Mouse (Mus musculus): Measurements from ENCODE around the gene Ramp1. TPM values are rescaled to one million over a fixed set of nuclear protein-coding genes. Genes with fewer than 3 reads are reported as not detected.

Ramp1 gene
- polyA plus RNA-seq (2016; fragmentation: Nextera tagmentation; extraction: Ambion mirVana) = 0.47 and 0.61 TPM in 2 replicates

- peak within 1 kb of the TSS; percentile 65 for H3K27ac ChIP-seq (replicated peaks)
- 5% methylated on average over 37 of the region's 37 CpGs for WGBS
- peaks cover 51% of the 10 kb centered on the region for H3K27me3 ChIP-seq (replicated peaks; ENCODE audit: low read depth, poor library complexity, severe bottlenecking)
These were observed at the start of gene Ramp1 for GRCm38 (mm10) chr1:91179533-91180173. TSS of gene Ramp1 (plus strand) at chr1:91179822.

GRCm38 (mm10) chr1:91137036-91137435 lies 42.6 kb upstream of the Ramp1 start:
- DNase-seq (ENCODE audit: low spot score) = no peak
- 0 out of 2 replicates have a peak, but pooled peaks cover 3% of the 10 kb centered on the region for H3K4me1 ChIP-seq
- H3K27me3 ChIP-seq (replicated peaks; ENCODE audit: low read depth, poor library complexity, severe bottlenecking) = no peaks in the 10 kb centered on the region
- WGBS = 83% methylated on average over 2 of the region's 2 CpGs
- H3K27ac ChIP-seq (replicated peaks) = no peak overlapping the region
- no peak overlapping the region for H3K4me3 ChIP-seq
- no peaks in the 10 kb centered on the region for H3K9me3 ChIP-seq
- H3K36me3 ChIP-seq (replicated peaks) = no peaks in the 10 kb centered on the region

More at GRCm38 (mm10) chr1:91179533-91180173, at the start of gene Ramp1:
- DNase-seq (ENCODE audit: low spot score) = peak; percentile 54
- Histone ChIP-seq H3K9me3 (no peaks in the 10 kb centered on the region), H3K36me3 (replicated peaks) (no peaks in the 10 kb centered on the region), H3K4me1 (peaks cover 31% of the 10 kb centered on the region), H3K4me3 (peak within 1 kb of the TSS; percentile 59)

- Histone ChIP-seq H3K4me1 (0 out of 2 replicates have a peak, but pooled peaks cover 3% of the 10 kb centered on the region), H3K27me3 (replicated peaks; ENCODE audit: low read depth, poor library complexity, severe bottlenecking) (no peaks in the 10 kb centered on the region), H3K27ac (replicated peaks) (no peak within 1 kb of the TSS), H3K4me3 (no peak within 1 kb of the TSS), H3K9me3 (no peaks in the 10 kb centered on the region), H3K36me3 (replicated peaks) (no peaks in the 10 kb centered on the region)
- WGBS = 62% methylated on average over 20 of the region's 20 CpGs
- peak; percentile 24 for DNase-seq (ENCODE audit: low spot score)
These were observed 34.8 kb upstream of the Ramp1 start, which contains the start of gene Rbm44 for GRCm38 (mm10) chr1:91144813-91145212. TSS of gene Rbm44 (plus strand) at chr1:91145089.

- Histone ChIP-seq H3K4me3 (no peak overlapping the region), H3K36me3 (replicated peaks) (no peaks in the 10 kb centered on the region), H3K9me3 (no peaks in the 10 kb centered on the region), H3K4me1 (no peaks in the 10 kb centered on the region), H3K27me3 (replicated peaks; ENCODE audit: low read depth, poor library complexity, severe bottlenecking) (no peaks in the 10 kb centered on the region), H3K27ac (replicated peaks) (no peak overlapping the region)
- 68% methylated on average over 2 of the region's 2 CpGs for WGBS
- DNase-seq (ENCODE audit: low spot score) = no peak
These were observed 28.1 kb upstream of the Ramp1 start for GRCm38 (mm10) chr1:91151509-91151908.

GRCm38 (mm10) chr1:91166798-91167197 lies 12.8 kb upstream of the Ramp1 start:
- no peaks in the 10 kb centered on the region for H3K4me1 ChIP-seq
- no peaks in the 10 kb centered on the region for H3K9me3 ChIP-seq
- H3K27ac ChIP-seq (replicated peaks) = no peak overlapping the region
- no peaks in the 10 kb centered on the region for H3K36me3 ChIP-seq (replicated peaks)
- 80% methylated on average over 6 of the region's 6 CpGs for WGBS
- H3K4me3 ChIP-seq = no peak overlapping the region
- H3K27me3 ChIP-seq (replicated peaks; ENCODE audit: low read depth, poor library complexity, severe bottlenecking) = no peaks in the 10 kb centered on the region
- DNase-seq (ENCODE audit: low spot score) = no peak

- no peaks in the 10 kb centered on the region for H3K9me3 ChIP-seq
- H3K27ac ChIP-seq (replicated peaks) = no peak overlapping the region
- H3K36me3 ChIP-seq (replicated peaks) = no peaks in the 10 kb centered on the region
- WGBS = 84% methylated on average over 4 of the region's 4 CpGs
- no peaks in the 10 kb centered on the region for H3K27me3 ChIP-seq (replicated peaks; ENCODE audit: low read depth, poor library complexity, severe bottlenecking)
- DNase-seq (ENCODE audit: low spot score) = no peak
- no peak overlapping the region for H3K4me3 ChIP-seq
- no peaks in the 10 kb centered on the region for H3K4me1 ChIP-seq
These were observed 10.5 kb upstream of the Ramp1 start for GRCm38 (mm10) chr1:91169157-91169556.

- WGBS = 90% methylated on average over 5 of the region's 5 CpGs
- Histone ChIP-seq H3K4me1 (peaks cover 6% of the 10 kb centered on the region), H3K27ac (replicated peaks) (no peak overlapping the region), H3K4me3 (no peak overlapping the region), H3K27me3 (replicated peaks; ENCODE audit: low read depth, poor library complexity, severe bottlenecking) (peaks cover 20% of the 10 kb centered on the region), H3K9me3 (no peaks in the 10 kb centered on the region), H3K36me3 (replicated peaks) (no peaks in the 10 kb centered on the region)
- no peak for DNase-seq (ENCODE audit: low spot score)
These were observed 4.8 kb upstream of the Ramp1 start for GRCm38 (mm10) chr1:91174796-91175195.

GRCm38 (mm10) chr1:91176026-91176425 lies 3.6 kb upstream of the Ramp1 start:
- 56% methylated on average over 3 of the region's 3 CpGs for WGBS
- Histone ChIP-seq H3K4me1 (peaks cover 16% of the 10 kb centered on the region), H3K9me3 (no peaks in the 10 kb centered on the region), H3K27ac (replicated peaks) (no peak overlapping the region), H3K4me3 (no peak overlapping the region), H3K27me3 (replicated peaks; ENCODE audit: low read depth, poor library complexity, severe bottlenecking) (peaks cover 32% of the 10 kb centered on the region), H3K36me3 (replicated peaks) (no peaks in the 10 kb centered on the region)
- DNase-seq (ENCODE audit: low spot score) = no peak

GRCm38 (mm10) chr1:91176871-91177270 lies 2.8 kb upstream of the Ramp1 start:
- Histone ChIP-seq H3K4me3 (no peak overlapping the region), H3K9me3 (no peaks in the 10 kb centered on the region), H3K27ac (replicated peaks) (no peak overlapping the region), H3K36me3 (replicated peaks) (no peaks in the 10 kb centered on the region), H3K4me1 (peaks cover 24% of the 10 kb centered on the region), H3K27me3 (replicated peaks; ENCODE audit: low read depth, poor library complexity, severe bottlenecking) (peaks cover 41% of the 10 kb centered on the region)
- WGBS = 82% methylated on average over 4 of the region's 4 CpGs
- DNase-seq (ENCODE audit: low spot score) = no peak

- WGBS = 33% methylated on average over 5 of the region's 5 CpGs
- H3K27ac ChIP-seq (replicated peaks) = no peak overlapping the region
- peaks cover 51% of the 10 kb centered on the region for H3K27me3 ChIP-seq (replicated peaks; ENCODE audit: low read depth, poor library complexity, severe bottlenecking)
- H3K9me3 ChIP-seq = no peaks in the 10 kb centered on the region
- peaks cover 31% of the 10 kb centered on the region for H3K4me1 ChIP-seq
- H3K4me3 ChIP-seq = no peak overlapping the region
- DNase-seq (ENCODE audit: low spot score) = peak; percentile 65
- H3K36me3 ChIP-seq (replicated peaks) = no peaks in the 10 kb centered on the region
These were observed 536 bp upstream of the Ramp1 start for GRCm38 (mm10) chr1:91179086-91179485.

- H3K4me1 ChIP-seq = peaks cover 31% of the 10 kb centered on the region
- no peaks in the 10 kb centered on the region for H3K9me3 ChIP-seq
- peak overlapping the region; percentile 59 for H3K4me3 ChIP-seq
- H3K27ac ChIP-seq (replicated peaks) = peak overlapping the region; percentile 65
- peaks cover 51% of the 10 kb centered on the region for H3K27me3 ChIP-seq (replicated peaks; ENCODE audit: low read depth, poor library complexity, severe bottlenecking)
- DNase-seq (ENCODE audit: low spot score) = no peak
- 6% methylated on average over 14 of the region's 14 CpGs for WGBS
- H3K36me3 ChIP-seq (replicated peaks) = no peaks in the 10 kb centered on the region
These were observed 548 bp downstream of the Ramp1 start for GRCm38 (mm10) chr1:91180174-91180565.

GRCm38 (mm10) chr1:91180723-91181122 lies 1.1 kb downstream of the Ramp1 start:
- no peak overlapping the region for H3K4me3 ChIP-seq
- 74% methylated on average over 6 of the region's 6 CpGs for WGBS
- H3K36me3 ChIP-seq (replicated peaks) = no peaks in the 10 kb centered on the region
- no peak overlapping the region for H3K27ac ChIP-seq (replicated peaks)
- peaks cover 31% of the 10 kb centered on the region for H3K4me1 ChIP-seq
- H3K27me3 ChIP-seq (replicated peaks; ENCODE audit: low read depth, poor library complexity, severe bottlenecking) = peaks cover 51% of the 10 kb centered on the region
- no peaks in the 10 kb centered on the region for H3K9me3 ChIP-seq
- no peak for DNase-seq (ENCODE audit: low spot score)

- no peak overlapping the region for H3K27ac ChIP-seq (replicated peaks)
- WGBS = 65% methylated on average over 5 of the region's 5 CpGs
- DNase-seq (ENCODE audit: low spot score) = no peak
- no peaks in the 10 kb centered on the region for H3K36me3 ChIP-seq (replicated peaks)
- H3K4me1 ChIP-seq = peaks cover 31% of the 10 kb centered on the region
- H3K27me3 ChIP-seq (replicated peaks; ENCODE audit: low read depth, poor library complexity, severe bottlenecking) = peaks cover 51% of the 10 kb centered on the region
- no peaks in the 10 kb centered on the region for H3K9me3 ChIP-seq
- H3K4me3 ChIP-seq = no peak overlapping the region
These were observed 1.6 kb downstream of the Ramp1 start for GRCm38 (mm10) chr1:91181261-91181660.
